Mouse (Mus musculus) heart, postnatal 36 days (tissue): Measurements from ENCODE around the gene Foxa2. TPM values are rescaled to one million over a fixed set of nuclear protein-coding genes. Genes with fewer than 3 reads are reported as not detected.

Experiments
- DNase-seq, 2 experiments: peaks; one replicate each; pipeline ENCODE4 v3.0.0; 2021 to 2022
- intact Hi-C: fragments of 180-260 bp; cut with DNase I; formaldehyde crosslinking; loops from one replicate; pipeline ENCODE4 v1.15.1; 2025
- total RNA-seq, 2 experiments: library from RNA; stranded (reverse); gene quantifications; 2 replicates each; pipeline ENCODE4 v1.2.3; 2021

Gene Foxa2
- total RNA-seq, 2 experiments from 2014 or later = not detected

DNA sequence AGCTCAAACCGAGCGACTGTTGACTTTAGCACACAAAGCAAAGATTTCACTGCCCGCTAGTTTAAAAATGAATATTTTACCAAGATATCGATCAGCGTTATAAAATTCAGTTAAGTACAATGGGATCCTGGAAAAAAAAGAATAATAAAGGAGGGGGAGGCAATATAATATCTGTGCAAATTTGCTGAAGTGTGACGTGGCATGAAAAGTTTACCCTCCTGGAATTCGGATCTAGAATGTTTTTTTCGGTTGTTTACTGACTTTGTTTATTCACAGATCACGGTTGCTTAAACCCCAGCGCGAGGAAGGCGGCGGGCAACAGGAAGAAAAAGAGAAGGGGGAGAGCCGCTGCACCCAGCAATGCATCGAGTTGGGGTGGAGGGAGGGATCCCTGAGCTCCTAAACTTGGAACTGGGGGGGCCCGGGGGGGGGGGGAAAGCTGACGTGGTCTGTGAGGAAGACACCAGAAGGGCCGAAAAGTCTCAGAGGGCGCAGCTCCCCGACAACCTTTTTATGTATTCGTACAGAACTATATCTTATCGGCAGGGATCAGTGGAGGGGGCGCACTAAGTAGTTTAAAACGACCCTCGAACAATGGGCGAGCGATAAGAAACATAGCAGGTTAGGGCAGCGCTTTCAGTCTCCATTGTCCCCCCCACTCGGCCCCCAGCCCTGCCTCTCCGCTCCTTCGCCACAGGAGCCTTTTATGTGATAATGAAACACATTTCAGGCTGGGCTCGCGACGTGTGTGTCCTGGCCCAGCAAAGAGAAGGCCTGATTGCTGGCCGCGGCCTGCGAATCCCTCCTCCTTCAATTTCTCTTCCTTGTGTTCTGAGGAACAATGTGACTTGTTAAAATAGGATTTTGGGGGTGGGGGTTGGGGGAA, 6.3 kb downstream of the Foxa2 start:
- no peak for DNase-seq
- intact Hi-C loops = no loop called here

DNA sequence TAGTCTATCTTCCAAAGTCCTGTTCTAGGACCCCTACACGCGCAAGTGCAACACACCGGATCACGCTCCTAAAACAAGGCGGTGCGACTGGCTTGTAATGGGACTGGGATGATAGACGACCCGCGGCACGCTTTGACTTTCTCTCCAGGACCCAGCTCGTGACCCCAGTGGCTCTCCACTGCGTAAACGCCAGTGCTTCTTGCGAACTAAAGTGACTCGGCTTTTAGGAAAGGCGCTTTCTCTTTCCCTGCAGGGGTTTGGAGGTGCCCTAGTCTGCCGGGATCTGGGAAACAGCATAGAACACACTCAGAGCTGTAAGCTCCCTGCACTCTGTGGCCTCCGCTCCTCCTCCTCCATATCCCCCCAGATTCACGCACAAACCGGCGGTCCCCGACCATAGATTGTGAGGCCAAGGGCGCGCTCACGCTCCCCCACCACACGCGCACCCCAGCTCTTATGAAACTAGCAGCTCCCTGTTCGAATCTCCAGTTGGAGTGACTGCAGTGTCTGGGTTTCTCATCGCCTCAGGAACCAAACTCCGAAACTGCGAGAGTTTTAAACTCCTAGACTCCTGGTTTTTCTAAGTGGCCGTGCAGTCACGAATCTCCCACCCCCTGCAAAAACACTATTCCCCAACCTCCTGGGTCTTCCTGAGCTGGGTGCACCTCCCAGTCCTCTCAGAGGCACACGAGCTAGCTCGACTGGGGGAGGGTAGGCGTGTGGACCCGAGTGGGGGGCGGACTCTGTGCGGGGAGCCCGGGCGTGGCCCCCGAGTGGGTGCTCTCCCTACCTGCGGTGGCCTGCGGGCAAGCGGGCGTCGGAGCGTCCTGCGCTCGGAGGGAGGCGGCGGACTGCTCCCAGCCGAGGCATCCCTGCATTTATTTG, 7.2 kb downstream of the Foxa2 start:
- intact Hi-C loops = loop anchor here (10.0 kb wide), 1 partner anchor 955 kb away; the partner anchor contains the start of gene Nkx2-4
- DNase-seq = peak in 1 of 2 experiments; percentile 8

- no peak for DNase-seq
- intact Hi-C loops = loop anchor here (10.0 kb wide), 1 partner anchor 954 kb away; the partner anchor contains the start of gene Nkx2-4
Measured at GRCm38 (mm10) chr2:148038366-148039310, 8.1 kb downstream of the Foxa2 start.

- intact Hi-C loops = loop anchor here (10.0 kb wide), 1 partner anchor 952 kb away; the partner anchor contains the start of gene Nkx2-4
Measured at GRCm38 (mm10) chr2:148036611-148037160, 10.1 kb downstream of the Foxa2 start.

GRCm38 (mm10) chr2:148030991-148031675, 15.6 kb downstream of the Foxa2 start:
- no peak for DNase-seq
- intact Hi-C loops = loop anchor here (10.0 kb wide), 1 partner anchor 946 kb away; the partner anchor contains the start of gene Nkx2-4

More at GRCm38 (mm10) chr2:148036611-148037160, 10.1 kb downstream of the Foxa2 start:
- no peak for DNase-seq

DNA sequence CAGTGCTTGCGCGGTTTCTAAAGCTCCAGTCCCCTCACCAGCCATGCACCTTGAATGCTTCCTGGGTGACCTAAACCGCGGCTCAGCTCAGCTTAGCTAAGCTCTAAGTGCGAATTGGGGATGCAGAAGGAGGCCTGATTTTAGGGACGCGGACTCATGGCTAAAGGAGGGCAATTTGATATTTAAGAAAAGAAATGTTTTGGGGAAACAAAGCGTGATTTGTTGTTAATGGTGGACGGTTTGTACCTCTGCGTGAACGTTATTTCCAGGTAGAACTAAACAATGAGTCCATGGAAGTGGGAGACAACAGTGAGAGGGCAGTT, 16.2 kb downstream of the Foxa2 start:
- intact Hi-C loops = loop anchor here (10.0 kb wide), 1 partner anchor 946 kb away; the partner anchor contains the start of gene Nkx2-4
- no peak for DNase-seq

- intact Hi-C loops = loop anchor here (10.0 kb wide), 1 partner anchor 945 kb away; the partner anchor contains the start of gene Nkx2-4
- DNase-seq = no peak
Measured at GRCm38 (mm10) chr2:148029751-148030612, 16.8 kb downstream of the Foxa2 start.

DNA sequence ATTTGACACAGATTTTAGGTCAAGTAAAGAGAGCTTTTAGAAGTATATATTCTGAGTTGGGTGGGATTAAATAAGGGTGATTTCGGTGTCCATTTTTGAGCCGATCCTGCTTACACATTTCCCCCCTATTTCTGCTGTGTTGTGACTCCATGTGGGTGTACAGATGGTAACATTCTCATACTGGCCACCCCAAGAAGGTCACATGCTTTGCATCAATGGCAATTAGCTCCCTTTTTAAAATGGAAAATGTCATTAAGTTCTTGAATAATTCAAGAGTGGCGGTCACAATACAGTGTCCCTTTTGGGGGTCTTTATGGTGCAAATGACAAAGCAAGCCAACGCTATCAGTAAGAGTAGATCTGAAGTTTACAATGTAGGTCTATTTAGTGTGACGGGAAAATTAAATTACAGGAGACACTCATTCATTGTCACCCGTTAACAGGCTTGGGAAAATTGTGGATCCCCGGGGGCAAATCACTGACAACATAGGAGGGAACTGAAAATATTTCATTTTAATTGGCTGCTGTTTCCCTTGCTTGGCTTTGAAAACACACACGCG, 17.6 kb downstream of the Foxa2 start:
- no peak for DNase-seq
- intact Hi-C loops = no loop called here

DNA sequence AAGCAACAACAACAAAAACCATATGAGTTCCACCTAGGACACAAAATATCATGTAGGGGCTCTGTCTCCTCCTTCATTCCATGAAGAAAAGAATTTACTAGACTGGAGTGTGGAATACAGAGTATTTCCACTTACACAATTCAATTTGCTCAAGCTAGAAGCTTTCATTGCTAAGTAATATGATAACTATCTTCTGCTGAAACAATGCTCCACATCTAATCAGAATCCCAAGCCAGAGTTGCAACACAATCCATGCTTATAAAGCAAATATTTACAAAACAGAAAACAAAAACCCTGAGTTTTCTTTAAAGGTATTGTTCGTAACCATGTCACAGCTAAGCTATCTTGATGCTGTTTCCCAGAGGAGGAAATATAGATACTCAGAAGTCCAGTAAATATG, 20.4 kb downstream of the Foxa2 start:
- intact Hi-C loops = no loop called here
- DNase-seq = no peak

- intact Hi-C loops = no loop called here
- no peak for DNase-seq
Measured at GRCm38 (mm10) chr2:148025481-148025880, 21.3 kb downstream of the Foxa2 start.

- intact Hi-C loops = no loop called here
- no peak for DNase-seq
Measured at GRCm38 (mm10) chr2:148024268-148024935, 22.4 kb downstream of the Foxa2 start.

- no peak for DNase-seq
- intact Hi-C loops = no loop called here
Measured at GRCm38 (mm10) chr2:148023340-148023806, 23.4 kb downstream of the Foxa2 start.

GRCm38 (mm10) chr2:148021919-148022570, 24.7 kb downstream of the Foxa2 start:
- intact Hi-C loops = no loop called here
- no peak for DNase-seq

DNA sequence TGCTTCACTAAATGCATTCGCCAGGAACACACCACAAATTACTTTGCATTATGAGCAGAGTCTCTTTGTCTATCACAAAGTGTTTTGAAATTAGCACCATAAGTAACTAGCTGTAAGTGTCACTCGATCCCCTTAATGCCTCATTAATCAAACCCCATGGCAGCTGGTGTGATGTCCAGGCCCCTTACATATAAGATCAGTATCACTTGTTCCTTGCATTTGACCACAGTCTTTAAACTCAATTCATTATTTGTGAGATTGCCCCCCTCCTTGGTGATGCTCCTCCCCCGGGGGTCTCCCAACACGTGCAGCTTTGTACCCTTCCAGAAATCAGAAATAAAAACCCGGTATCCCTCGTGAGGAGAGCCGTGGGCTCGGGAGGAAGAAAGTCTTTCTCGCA, 25.8 kb downstream of the Foxa2 start:
- intact Hi-C loops = no loop called here
- no peak for DNase-seq

DNA sequence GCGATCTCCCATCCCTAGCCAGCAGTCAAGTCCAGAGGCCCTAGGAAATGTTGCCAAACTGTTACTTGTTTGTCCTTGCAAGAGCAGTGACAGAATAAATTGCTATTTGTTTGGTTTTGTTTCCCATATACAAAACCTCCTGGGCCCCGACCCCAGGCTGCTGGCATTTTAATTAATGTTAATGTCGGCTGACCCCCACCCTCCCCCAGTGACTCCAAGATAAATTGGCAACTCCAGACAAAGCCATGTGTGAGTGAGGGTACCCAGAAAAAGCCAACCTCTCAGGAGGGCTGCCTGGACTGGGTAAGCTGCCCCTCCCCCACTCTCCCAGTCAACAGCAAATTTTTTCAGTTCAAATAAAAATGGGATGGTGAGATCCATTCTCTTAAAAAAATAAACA, 26.6 kb downstream of the Foxa2 start:
- intact Hi-C loops = no loop called here
- no peak for DNase-seq
